Mouse (Mus musculus) forebrain, postnatal 0 days (tissue): ENCODE measurements around the gene H2-Ob. TPM values are rescaled to one million over a fixed set of nuclear protein-coding genes. Genes with fewer than 3 reads are reported as not detected.

Experiments used
- ATAC-seq: fragments of 200-750 bp; cut with Nextera tagmentation; 2 replicates; pipeline ENCODE4 v1.8.0; 2017; ENCODE audit warnings: mild to moderate bottlenecking, moderate library complexity
- DNase-seq: peaks from one replicate; pipeline ENCODE4 v3.0.0-alpha.2; 2015
- H3K27ac ChIP-seq: fragments of 300-500 bp; sonication (generic); 2 replicates; pipeline ENCODE4 v1.5.1; 2014; ENCODE audit warnings: low read depth, mild to moderate bottlenecking, antibody characterized with exemption, low read length, moderate library complexity, mixed read lengths
- H3K27me3 ChIP-seq: fragments of 300-500 bp; sonication (generic); 2 replicates; pipeline ENCODE4 v1.6.1; 2014; ENCODE audit warnings: mild to moderate bottlenecking, low read length, mixed read lengths; ENCODE audit not compliant: insufficient read depth
- H3K36me3 ChIP-seq: fragments of 300-500 bp; sonication (generic); 2 replicates; pipeline ENCODE4 v1.6.1; 2014; ENCODE audit warnings: mild to moderate bottlenecking, moderate library complexity; ENCODE audit not compliant: insufficient read depth
- H3K4me1 ChIP-seq: fragments of 300-500 bp; sonication (generic); 2 replicates; pipeline ENCODE4 v1.6.1; 2014; ENCODE audit warnings: antibody characterized with exemption; ENCODE audit not compliant: insufficient read depth
- H3K4me2 ChIP-seq: fragments of 300-500 bp; sonication (generic); 2 replicates; pipeline ENCODE4 v1.6.1; 2014; ENCODE audit warnings: low read depth, mild to moderate bottlenecking, moderate library complexity
- H3K4me3 ChIP-seq: fragments of 300-500 bp; sonication (generic); 2 replicates; pipeline ENCODE4 v1.5.1; 2014; ENCODE audit warnings: low read depth, low read length, mixed read lengths
- H3K9ac ChIP-seq: fragments of 300-500 bp; sonication (generic); 2 replicates; pipeline ENCODE4 v1.6.1; 2014; ENCODE audit warnings: mild to moderate bottlenecking
- H3K9me3 ChIP-seq: fragments of 300-500 bp; sonication (generic); 2 replicates; pipeline ENCODE4 v1.6.1; 2016; ENCODE audit warnings: low read length
- CTCF ChIP-seq: sonication (generic); IDR thresholded peaks from 2 replicates; pipeline ENCODE4 v1.5.1; 2016; ENCODE audit warnings: antibody characterized with exemption, control low read depth, low read depth
- WGBS: fragments of 180-500 bp; shearing (Covaris S2); extraction: QIAGEN DNeasy Blood & Tissue Kit; methylation state at CpG from one replicate; pipeline ENCODE4 v1.1.7; 2014; 5-methylcytosine and 5-hydroxymethylcytosine counted together
- polyA plus RNA-seq: library from polyadenylated mRNA; unstranded; fragments of >200 nt; fragmentation: Nextera tagmentation; extraction: Ambion mirVana; gene quantifications from 2 replicates; pipeline ENCODE4 v1.2.1, GENCODE M21; 2015
- total RNA-seq: library from RNA; depleted of rRNA; stranded (reverse); fragments of >200 nt; gene quantifications from 2 replicates; pipeline ENCODE4 v1.2.3, GENCODE M21; 2014

H2-Ob gene
- total and polyA plus RNA-seq, 2 experiments from 2014 or later, result 0.10 to 0.36 TPM

DNA sequence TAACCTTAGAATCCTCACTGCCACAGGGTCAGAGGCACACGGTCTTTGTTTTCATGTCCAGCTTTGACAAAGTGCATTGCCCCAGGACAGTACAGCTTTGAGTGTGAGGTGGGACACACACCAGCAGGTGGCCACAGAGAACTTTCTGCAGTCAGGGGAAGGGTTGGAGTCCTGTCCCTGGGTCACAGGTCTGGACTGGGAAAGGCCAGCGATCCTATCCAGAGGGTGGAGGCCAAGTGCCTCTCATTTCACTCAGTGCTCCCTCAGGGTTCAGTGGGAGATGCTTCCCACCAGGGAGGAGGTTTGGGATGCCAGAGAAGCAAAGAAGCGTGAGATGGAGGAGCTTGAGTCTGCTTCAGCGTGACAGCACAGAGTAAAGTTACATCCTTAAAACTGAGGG lies 13.0 kb downstream of the H2-Ob start:
- no peak overlapping the region for H3K9ac ChIP-seq
- H3K4me1 ChIP-seq, result no peaks in the 10 kb centered on the region
- WGBS, result 53% methylated on average over 4 of the region's 4 CpGs
- H3K4me2 ChIP-seq, result no peak overlapping the region
- peak; percentile 19; the same call in 1 of the 2 replicates for TF ChIP-seq CTCF
- ATAC-seq (no peak), DNase-seq (no peak)
- H3K9me3 ChIP-seq, result no peaks in the 10 kb centered on the region
- no peaks in the 10 kb centered on the region for H3K27me3 ChIP-seq
- H3K36me3 ChIP-seq, result no peaks in the 10 kb centered on the region
- H3K27ac ChIP-seq, result no peak overlapping the region
- H3K4me3 ChIP-seq, result no peak overlapping the region

DNA sequence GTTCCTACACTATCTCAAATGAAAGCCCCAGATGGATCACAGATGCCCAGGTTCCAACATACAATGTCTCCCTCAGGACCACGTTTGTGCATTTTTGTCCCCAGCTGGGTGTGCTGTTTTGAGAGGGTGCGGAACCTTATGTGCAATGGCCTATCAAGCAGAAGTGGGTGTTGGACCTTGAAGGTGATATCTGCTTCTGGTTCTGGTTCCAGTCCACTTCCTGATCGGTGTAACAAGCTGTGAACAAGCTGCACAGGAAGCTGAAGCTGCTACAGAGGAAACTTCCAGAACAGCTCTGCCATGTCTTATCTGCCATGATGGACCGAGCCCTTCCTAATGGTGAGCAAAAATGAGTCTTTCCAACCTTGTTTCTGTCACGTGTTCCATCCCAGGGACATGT lies 17.8 kb downstream of the H2-Ob start:
- TF ChIP-seq CTCF, result no peak
- ATAC-seq (no peak), DNase-seq (no peak)
- Histone ChIP-seq H3K27ac (no peak overlapping the region), H3K4me3 (no peak overlapping the region), H3K36me3 (no peaks in the 10 kb centered on the region), H3K4me2 (no peak overlapping the region), H3K4me1 (no peaks in the 10 kb centered on the region), H3K9ac (no peak overlapping the region), H3K9me3 (no peaks in the 10 kb centered on the region), H3K27me3 (no peaks in the 10 kb centered on the region)
- 88% methylated on average over 5 of the region's 5 CpGs for WGBS

DNA sequence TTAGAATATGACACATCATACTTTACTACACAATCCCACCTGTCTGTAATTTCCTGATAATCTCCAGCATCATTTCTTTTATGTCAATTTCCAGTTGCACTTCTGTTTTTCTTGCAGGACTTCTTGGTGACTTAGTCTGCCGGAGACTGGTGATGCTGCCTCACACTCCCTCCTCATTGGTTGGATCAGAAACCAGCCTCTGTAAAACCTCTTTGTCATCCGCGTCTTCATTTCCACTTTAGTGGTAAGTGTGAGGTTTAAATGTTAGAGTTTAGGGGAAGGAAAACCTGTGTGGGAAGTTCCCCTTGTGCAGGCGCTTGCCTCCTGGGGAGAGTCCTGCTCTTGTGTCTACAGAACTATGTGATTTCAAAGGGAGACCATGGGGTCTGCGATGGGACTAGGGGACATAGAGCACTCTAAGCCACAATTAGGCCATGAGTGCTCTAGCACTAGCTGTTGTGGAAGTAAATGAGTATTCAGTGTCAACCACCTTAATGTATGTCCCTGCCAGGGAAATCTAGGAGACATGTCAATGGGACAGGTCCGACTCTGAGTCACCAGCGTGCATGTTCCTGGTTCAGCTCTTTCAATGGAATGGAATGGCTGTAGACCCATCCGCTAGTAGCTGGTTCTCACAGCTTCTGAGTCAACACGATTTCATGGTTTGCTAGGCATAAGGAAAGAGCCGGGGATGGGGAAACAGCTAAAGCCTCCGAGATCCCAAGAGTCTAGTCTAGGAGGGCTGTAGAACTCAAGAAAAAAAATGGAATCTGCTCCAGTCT lies 19.1 kb downstream of the H2-Ob start, which contains the start of gene H2-Ab1:
Gene H2-Ab1 (plus strand): TSS at position 96 of the 782 bp plus-strand sequence.
- Histone ChIP-seq H3K4me3 (no peak within 1 kb of the TSS), H3K36me3 (no peaks in the 10 kb centered on the region), H3K9ac (no peak within 1 kb of the TSS), H3K9me3 (no peaks in the 10 kb centered on the region), H3K27ac (no peak within 1 kb of the TSS), H3K27me3 (0 out of 2 replicates have a peak, but pooled peaks cover 4% of the 10 kb centered on the region), H3K4me2 (no peak within 1 kb of the TSS), H3K4me1 (no peaks in the 10 kb centered on the region)
- ATAC-seq (peak; percentile 76), DNase-seq (peak; percentile 85)
- 72% methylated on average over 11 of the region's 11 CpGs for WGBS
- no peak for TF ChIP-seq CTCF

DNA sequence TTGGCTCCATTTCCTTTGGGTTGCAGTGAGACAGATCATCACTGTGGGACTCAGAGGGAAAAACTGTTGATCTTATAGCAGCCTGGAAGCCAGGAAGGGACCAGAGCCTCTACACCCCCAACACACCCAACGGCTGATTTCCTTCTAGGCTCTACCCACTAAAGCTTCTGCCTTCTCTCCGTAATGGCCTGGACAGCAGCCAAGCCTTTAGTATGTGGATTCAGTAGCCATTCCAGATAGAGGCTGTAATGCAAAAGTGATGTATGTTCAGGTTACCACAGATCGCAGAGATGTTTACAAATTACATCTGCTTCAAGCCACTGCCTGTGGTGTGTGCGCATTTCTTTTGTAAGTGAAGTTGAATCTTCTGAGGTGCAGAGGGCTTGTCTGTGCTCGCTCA lies 21.8 kb downstream of the H2-Ob start:
- DNase-seq, result no peak
- no peak overlapping the region for H3K9ac ChIP-seq
- no peaks in the 10 kb centered on the region for H3K36me3 ChIP-seq

DNA sequence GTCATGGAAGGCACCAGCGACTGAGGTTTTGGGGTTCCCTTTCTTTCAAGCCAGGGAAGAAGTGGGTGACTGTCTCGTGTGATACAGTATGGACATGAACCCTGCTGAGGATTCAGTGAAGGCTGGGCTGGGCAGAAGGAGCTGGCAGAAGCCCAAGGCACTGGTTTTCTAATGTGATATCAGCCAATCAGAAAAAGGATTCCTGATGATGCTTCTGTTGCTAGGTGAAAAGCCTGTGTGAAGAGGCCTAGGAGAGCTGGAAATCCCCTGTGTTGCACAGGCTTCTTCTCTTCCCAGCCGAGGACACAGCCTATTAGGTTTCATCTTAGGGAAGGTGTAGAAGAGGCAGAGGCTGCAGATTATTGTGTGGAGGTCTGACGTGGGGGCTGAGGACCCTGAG lies 22.8 kb downstream of the H2-Ob start:
- Histone ChIP-seq H3K9me3 (no peaks in the 10 kb centered on the region), H3K27ac (no peak overlapping the region), H3K4me3 (no peak overlapping the region), H3K9ac (no peak overlapping the region), H3K4me2 (no peak overlapping the region), H3K27me3 (peaks cover 28% of the 10 kb centered on the region), H3K36me3 (no peaks in the 10 kb centered on the region), H3K4me1 (peaks cover 5% of the 10 kb centered on the region)
- DNase-seq (peak; percentile 90), ATAC-seq (peak; percentile 56)
- 29% methylated on average over 4 of the region's 4 CpGs for WGBS
- TF ChIP-seq CTCF, result no peak

More for the DNA sequence above, 21.8 kb downstream of the H2-Ob start:
- TF ChIP-seq CTCF, result no peak
- H3K27me3 ChIP-seq, result peaks cover 26% of the 10 kb centered on the region
- ATAC-seq, result no peak
- H3K4me2 ChIP-seq, result no peak overlapping the region
- 67% methylated on average over 5 of the region's 5 CpGs for WGBS
- H3K4me1 ChIP-seq, result peaks cover 5% of the 10 kb centered on the region
- no peak overlapping the region for H3K27ac ChIP-seq
- no peaks in the 10 kb centered on the region for H3K9me3 ChIP-seq
- H3K4me3 ChIP-seq, result no peak overlapping the region

DNA sequence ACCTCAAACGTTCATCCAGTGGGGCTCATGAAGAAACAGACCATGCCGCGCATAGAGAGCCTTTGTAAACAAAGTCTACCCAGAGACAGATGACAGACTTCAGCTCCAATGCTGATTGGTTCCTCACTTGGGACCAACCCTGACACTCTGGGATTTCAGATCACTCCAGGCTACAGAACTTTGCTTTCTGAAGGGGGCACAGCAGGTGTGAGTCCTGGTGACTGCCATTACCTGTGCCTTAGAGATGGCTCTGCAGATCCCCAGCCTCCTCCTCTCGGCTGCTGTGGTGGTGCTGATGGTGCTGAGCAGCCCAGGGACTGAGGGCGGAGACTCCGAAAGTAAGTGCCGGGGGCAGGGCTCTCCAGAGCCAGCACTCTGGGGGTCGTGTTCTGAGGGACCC lies 24.4 kb downstream of the H2-Ob start:
- H3K4me1 ChIP-seq, result peaks cover 5% of the 10 kb centered on the region
- peak overlapping the region; percentile 22; the same call in 1 of the 2 replicates for H3K9ac ChIP-seq
- TF ChIP-seq CTCF, result no peak
- H3K27ac ChIP-seq, result no peak overlapping the region
- ATAC-seq (peak; percentile 94), DNase-seq (peak; percentile 94)
- no peaks in the 10 kb centered on the region for H3K36me3 ChIP-seq
- peaks cover 28% of the 10 kb centered on the region for H3K27me3 ChIP-seq
- peak overlapping the region; percentile 40 for H3K4me3 ChIP-seq
- H3K9me3 ChIP-seq, result no peaks in the 10 kb centered on the region
- WGBS, result under 1% methylated on average over 8 of the region's 8 CpGs
- peak overlapping the region; percentile 79 for H3K4me2 ChIP-seq

DNA sequence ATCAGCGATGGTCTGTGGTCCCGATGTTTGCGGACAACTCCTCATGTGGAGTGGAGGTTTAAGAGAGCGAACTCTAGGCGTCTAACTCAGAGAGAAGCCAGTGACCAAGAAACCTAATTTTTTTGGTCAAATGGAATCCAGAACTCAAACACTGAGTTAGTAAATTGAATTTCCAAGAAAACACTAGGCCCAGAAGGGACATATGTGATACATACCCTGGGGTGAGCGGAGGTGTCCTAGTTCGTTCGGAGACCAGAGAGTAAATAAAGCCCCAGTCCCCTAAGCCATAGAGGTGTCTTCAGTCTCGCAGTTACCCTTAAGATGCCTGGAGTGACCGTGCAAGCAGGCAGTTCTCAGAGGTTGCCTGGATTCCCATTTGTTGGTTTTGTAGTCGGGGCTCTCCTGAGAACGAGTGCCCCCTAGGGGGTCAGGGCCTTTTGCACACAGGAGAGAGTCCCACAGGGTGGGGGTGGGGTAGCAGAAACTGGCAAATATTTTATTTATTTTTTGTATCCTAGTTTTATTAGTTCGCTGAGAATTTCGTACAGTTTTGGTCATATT lies 25.2 kb downstream of the H2-Ob start:
- DNase-seq (no peak), ATAC-seq (no peak)
- Histone ChIP-seq H3K4me3 (peak overlapping the region; percentile 43), H3K9me3 (no peaks in the 10 kb centered on the region), H3K9ac (no peak overlapping the region), H3K36me3 (no peaks in the 10 kb centered on the region), H3K4me2 (peak overlapping the region; percentile 92), H3K4me1 (peaks cover 5% of the 10 kb centered on the region), H3K27ac (no peak overlapping the region), H3K27me3 (peaks cover 28% of the 10 kb centered on the region)
- 8% methylated on average over 14 of the region's 14 CpGs for WGBS
- peak; percentile 22; the same call in 1 of the 2 replicates for TF ChIP-seq CTCF
